Mouse (Mus musculus) forebrain, embryonic 13.5 days (tissue): ENCODE measurements at regions not wholly inside any gene's neighbourhood (a gene's known extent, or its start where the extent isn't known, plus 50 kb on each side); places are given as distances from the start of the nearest gene placed in this dataset.

Source experiments
- ATAC-seq: fragments of 200-750 bp; cut with Nextera tagmentation; 2 replicates; pipeline ENCODE4 v1.8.0; 2017
- H3K27ac ChIP-seq: fragments of 300-500 bp; sonication (generic); 2 replicates; pipeline ENCODE4 v1.5.1; 2015; ENCODE audit warnings: inconsistent platforms, mild to moderate bottlenecking, moderate library complexity
- H3K27me3 ChIP-seq: fragments of 300-500 bp; sonication (generic); 2 replicates; pipeline ENCODE4 v1.6.1; 2015; ENCODE audit warnings: mild to moderate bottlenecking, inconsistent platforms
- H3K36me3 ChIP-seq: fragments of 300-500 bp; sonication (generic); 2 replicates; pipeline ENCODE4 v1.6.1; 2015; ENCODE audit warnings: mild to moderate bottlenecking, inconsistent platforms; ENCODE audit not compliant: poor library complexity, severe bottlenecking
- H3K4me1 ChIP-seq: fragments of 300-500 bp; sonication (generic); 2 replicates; pipeline ENCODE4 v1.6.1; 2015; ENCODE audit warnings: inconsistent platforms
- H3K4me2 ChIP-seq: fragments of 300-500 bp; sonication (generic); 2 replicates; pipeline ENCODE4 v1.6.1; 2015; ENCODE audit warnings: inconsistent platforms, mild to moderate bottlenecking, moderate library complexity
- H3K4me3 ChIP-seq: fragments of 300-500 bp; sonication (generic); 2 replicates; pipeline ENCODE4 v1.5.1; 2015; ENCODE audit warnings: mild to moderate bottlenecking, inconsistent platforms
- H3K9ac ChIP-seq: fragments of 300-500 bp; sonication (generic); 2 replicates; pipeline ENCODE4 v1.6.1; 2015; ENCODE audit warnings: mild to moderate bottlenecking, inconsistent platforms
- H3K9me3 ChIP-seq: fragments of 300-500 bp; sonication (generic); replicated peaks from 2 replicates; pipeline ENCODE4 v1.6.1; 2016; ENCODE audit warnings: inconsistent platforms
- WGBS: fragments of 180-500 bp; shearing (Covaris S2); methylation state at CpG from one replicate; pipeline ENCODE4 v1.1.7; 2015; 5-methylcytosine and 5-hydroxymethylcytosine counted together

DNA sequence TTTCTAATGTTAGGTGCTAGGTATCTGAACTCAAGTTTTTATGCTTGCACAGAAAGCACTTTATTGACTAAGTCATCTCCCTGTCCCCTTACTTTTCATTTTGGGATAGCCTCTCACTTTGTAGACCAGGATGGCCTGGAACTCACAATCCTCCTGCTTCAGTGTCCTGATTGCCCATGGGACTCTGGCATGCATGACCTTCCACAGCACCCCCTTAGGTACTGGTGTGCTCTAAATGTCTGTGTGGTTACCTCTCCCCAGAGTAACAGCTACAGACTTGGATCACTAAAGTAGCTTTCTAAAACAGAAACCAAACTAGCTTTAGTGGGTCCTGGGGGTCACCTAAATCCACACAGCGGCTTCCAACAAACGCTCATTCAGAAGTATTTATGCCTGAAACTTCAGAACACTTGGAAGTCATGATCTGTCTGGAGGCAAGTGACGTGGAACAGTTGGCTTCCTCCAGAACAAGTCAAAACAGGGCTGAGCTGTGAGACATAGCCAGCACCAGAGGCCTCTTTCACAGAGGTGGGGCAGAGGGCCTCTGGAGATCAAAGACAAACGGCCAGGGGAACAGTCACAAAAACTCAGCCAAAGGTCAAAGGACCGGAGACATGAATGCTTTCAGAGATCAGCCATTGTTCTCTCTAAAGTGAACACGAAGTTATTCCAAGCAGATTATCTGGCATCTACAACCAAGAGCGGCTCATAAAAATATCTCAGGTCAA is 80.8 kb upstream of the Nebl start:
- no peaks in the 10 kb centered on the region for H3K36me3 ChIP-seq
- no peak for ATAC-seq
- no peak overlapping the region for H3K27ac ChIP-seq
- H3K9ac ChIP-seq = no peak overlapping the region
- no peaks in the 10 kb centered on the region for H3K4me1 ChIP-seq
- no peak overlapping the region for H3K4me3 ChIP-seq
- no peaks in the 10 kb centered on the region for H3K27me3 ChIP-seq
- H3K4me2 ChIP-seq = no peak overlapping the region
- no peaks in the 10 kb centered on the region for H3K9me3 ChIP-seq
- WGBS = 25% methylated on average over 7 of the region's 7 CpGs
